Mouse (Mus musculus): ENCODE results near the gene Ang6.
"Not testable (repeated sequence)": the region's sequence is repeated elsewhere in the genome, so short reads cannot be mapped to it uniquely, and the experiment has no call there.

The Ang6 gene

GRCm38 (mm10) chr14:44002169-44002568 is at the start of gene Ang6:
Ang6 (minus strand) TSS chr14:44002269.
- no peak for DNase-seq

DNA sequence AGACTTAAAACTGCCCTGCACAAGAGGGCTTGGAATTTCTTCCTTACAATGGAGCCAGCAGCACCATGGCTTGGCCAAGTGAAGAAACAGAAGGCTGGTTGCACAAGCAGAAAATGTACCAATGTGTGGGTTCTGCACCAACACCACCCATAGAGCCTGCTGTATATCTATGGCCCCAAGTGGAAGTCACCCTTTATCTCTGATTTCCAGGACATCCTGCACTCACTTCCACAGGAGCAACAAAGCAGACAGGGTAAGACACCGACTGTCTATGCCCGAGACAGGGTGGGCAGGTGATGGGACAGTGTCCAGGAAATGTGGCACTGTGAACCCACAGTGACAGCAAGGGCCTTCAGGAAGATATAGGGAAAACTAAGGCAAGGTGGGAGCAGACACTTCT is 44.5 kb upstream of the Ang6 start:
- DNase-seq: not testable (repeated sequence)

DNA sequence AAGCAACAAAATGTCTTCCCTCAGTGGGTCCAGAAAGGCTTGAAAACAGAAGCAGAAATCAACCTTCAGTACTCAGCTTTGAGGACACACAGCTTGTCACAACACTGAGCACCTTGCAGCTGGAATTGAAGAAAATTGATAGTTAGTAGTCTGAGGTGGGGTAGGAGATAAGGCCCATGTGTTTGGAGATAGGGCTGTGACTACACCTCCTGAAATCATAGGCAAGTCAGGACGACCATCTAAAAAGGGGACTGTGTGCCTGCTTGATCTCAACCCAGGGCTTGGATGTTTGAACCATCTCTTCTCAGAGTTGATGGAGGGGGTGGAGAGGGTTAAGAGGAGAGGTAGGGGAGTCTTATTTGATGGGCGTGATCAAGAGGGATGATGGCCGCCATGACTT is 29.8 kb upstream of the Ang6 start:
- not testable (repeated sequence) for DNase-seq

DNA sequence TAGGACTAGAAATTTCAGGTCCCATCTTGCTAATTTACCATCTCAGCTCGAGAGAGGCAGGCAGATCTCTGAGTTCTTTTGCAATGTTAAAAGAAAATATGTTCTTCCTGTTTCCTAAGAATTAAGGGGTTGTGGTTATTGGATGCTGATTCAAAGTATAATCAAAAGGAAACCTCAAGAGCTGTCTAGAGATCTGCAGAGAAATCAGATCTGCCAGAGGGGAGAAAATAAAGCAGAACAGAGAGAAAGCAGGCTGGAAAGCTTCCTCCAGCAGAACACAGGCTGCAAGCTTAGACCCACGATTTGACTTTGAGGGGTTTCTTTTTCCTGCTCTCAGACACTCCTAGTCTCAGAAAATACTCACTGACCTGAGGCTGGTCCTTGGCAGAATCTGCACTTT is 7.6 kb upstream of the Ang6 start:
- DNase-seq: not testable (repeated sequence)

DNA sequence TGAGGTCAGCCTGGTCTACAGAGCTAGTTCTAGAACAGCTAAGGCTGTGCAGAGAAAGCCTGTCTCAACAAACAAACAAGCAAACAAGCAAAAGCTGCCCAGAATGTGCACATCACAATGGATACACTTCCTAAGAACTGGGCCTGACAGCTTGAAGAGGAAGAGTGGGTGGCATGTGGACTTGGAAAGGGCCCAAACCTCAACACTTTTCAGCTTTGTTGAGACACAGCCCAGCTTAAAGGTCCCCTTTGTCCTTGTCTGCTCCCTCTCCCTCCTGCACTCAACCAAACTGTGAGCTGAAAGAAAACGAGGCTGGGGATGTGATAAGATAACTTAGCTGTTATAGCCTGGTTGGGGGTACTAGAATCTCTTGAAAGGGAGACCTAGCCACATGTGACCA is 6.0 kb upstream of the Ang6 start:
- not testable (repeated sequence) for DNase-seq

- DNase-seq: no peak
Observed at GRCm38 (mm10) chr14:44001600-44001999, 469 bp downstream of the Ang6 start.

DNA sequence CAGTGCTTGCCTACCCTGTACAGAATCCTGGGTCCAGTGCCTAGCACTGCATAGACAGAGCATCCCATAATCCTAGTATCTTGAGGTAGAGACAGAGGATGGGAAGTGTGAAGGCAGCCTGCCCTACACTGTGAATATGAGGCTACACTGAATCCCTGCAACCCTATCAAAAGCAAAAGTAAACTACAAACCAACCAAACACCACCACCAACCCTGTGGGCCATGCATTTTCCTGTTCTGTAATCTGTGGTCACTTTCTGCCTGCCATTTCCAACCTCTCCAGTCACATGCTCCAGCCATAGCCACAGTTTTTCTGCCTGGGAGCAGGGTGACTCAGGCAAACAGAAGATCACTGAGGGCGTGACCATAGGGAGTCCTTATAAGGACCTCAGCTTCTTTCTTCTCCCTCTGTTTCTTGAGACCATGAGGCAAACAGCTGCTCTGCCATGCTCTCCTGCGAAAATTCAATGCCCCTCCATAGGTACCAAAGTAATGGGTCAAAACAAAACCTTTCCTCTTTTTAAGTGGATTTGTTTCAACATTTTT is 3.5 kb downstream of the Ang6 start:
- not testable (repeated sequence) for DNase-seq

DNA sequence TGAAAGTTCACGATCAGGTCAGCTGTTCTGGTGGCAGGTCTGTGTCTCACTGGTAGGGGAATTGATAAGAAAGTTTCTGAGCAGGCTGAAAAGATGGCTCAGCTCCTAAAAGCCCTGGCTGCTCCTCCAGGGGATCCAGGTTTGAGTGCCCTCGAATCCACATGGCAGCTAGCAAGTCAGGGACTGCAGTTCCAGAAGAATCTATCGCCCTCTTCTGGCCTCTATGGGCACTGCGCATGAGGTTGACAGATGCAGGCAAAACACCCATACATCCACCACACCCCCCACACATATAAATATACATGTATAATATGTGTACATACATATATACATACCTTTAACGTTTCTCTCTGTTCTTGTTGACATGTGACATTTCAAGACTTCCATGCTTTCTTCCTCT is 14.7 kb downstream of the Ang6 start:
- peak; percentile 25 for DNase-seq

DNA sequence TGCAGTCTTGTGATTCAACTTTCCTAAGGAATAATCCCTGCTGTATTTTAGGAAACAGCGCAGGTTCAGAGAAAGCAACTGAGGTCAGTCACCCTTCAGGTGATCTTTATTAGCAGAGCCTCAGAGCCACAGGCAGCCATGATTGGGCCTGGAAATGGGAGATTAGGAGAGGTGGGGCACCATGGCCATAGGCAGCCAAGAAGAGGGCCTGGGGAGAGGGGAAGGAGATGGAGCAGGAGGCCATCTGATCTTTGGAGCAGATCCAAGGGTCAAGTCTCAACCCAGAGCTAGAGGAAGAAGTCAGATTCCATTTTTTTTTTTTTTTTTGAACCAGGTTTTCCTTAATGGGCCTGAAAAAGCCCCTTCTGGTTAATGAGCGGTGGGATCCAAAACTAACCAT is 15.9 kb downstream of the Ang6 start:
- DNase-seq: no peak

- DNase-seq: peak; percentile 3
Observed at GRCm38 (mm10) chr14:43983897-43984296, 18.2 kb downstream of the Ang6 start.

GRCm38 (mm10) chr14:43983454-43983853 is 18.6 kb downstream of the Ang6 start:
- DNase-seq: no peak

DNA sequence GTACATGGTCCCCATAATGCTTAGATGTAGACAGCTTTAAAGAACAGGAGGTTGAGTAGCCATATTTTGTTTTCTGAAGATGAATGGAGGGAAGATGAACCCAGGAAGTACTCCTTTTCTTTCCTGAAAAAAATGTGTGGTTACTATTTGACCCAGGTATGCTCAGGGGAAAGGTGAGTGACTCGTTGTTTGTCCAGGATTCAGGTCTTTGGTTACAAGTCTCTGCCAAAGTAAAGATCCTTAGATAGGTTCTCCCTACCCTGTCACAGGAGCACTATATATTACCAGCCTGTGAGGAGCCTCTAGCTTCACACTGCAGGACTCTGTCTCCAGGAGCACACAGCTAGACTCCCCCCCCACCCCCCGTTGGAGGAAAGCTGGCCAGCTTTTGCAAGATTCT is 45.3 kb downstream of the Ang6 start, which contains the start of gene Ang5:
Gene Ang5 (plus strand): TSS at position 301 of the 400 bp plus-strand sequence.
- not testable (repeated sequence) for DNase-seq

GRCm38 (mm10) chr14:43955074-43955473 is 47.0 kb downstream of the Ang6 start:
- DNase-seq: not testable (repeated sequence)

DNA sequence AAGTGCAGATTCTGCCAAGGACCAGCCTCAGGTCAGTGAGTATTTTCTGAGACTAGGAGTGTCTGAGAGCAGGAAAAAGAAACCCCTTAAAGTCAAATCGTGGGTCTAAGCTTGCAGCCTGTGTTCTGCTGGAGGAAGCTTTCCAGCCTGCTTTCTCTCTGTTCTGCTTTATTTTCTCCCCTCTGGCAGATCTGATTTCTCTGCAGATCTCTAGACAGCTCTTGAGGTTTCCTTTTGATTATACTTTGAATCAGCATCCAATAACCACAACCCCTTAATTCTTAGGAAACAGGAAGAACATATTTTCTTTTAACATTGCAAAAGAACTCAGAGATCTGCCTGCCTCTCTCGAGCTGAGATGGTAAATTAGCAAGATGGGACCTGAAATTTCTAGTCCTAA is 48.7 kb downstream of the Ang6 start:
- DNase-seq: not testable (repeated sequence)

Data from cerebellum, adult 9-11 months (tissue).